Mouse (Mus musculus) cerebellum, adult 2 months (tissue): ENCODE measurements around the gene Fgfr2. TPM values are rescaled to one million over a fixed set of nuclear protein-coding genes. Genes with fewer than 3 reads are reported as not detected.

Source experiments
- DNase-seq, 2 experiments: peaks; one replicate each; pipeline ENCODE4 v3.0.0; 2021
- H3K27ac ChIP-seq: fragments of 200-500 bp; 2 replicates; pipeline ENCODE4 v1.5.1; 2012; ENCODE audit warnings: low read length, control low read depth, inconsistent platforms; ENCODE audit not compliant: insufficient read depth
- H3K27me3 ChIP-seq: fragments of 200-500 bp; 2 replicates; pipeline ENCODE4 v1.6.1; 2012; ENCODE audit warnings: inconsistent platforms, mild to moderate bottlenecking, low read length, moderate library complexity; ENCODE audit not compliant: control insufficient read depth, insufficient read depth
- H3K4me1 ChIP-seq: fragments of 200-500 bp; 2 replicates; pipeline ENCODE4 v1.6.1; 2011; ENCODE audit warnings: low read length; ENCODE audit not compliant: control insufficient read depth, insufficient read depth
- H3K4me3 ChIP-seq: fragments of 200-500 bp; replicated peaks from 2 replicates; pipeline ENCODE3; 2011; ENCODE audit warnings: mild to moderate bottlenecking, low read depth, low read length, control low read depth; ENCODE audit not compliant: insufficient read depth
- CTCF ChIP-seq: fragments of 200-500 bp; IDR thresholded peaks from 2 replicates; pipeline ENCODE4 v1.5.1; 2011; ENCODE audit warnings: low read depth, mild to moderate bottlenecking, control low read depth, low read length, moderate library complexity, borderline replicate concordance; ENCODE audit not compliant: insufficient read depth
- POLR2A ChIP-seq: fragments of 200-500 bp; IDR thresholded peaks from 2 replicates; pipeline ENCODE4 v1.6.1; 2011; ENCODE audit warnings: low read length, control low read depth, borderline replicate concordance; ENCODE audit not compliant: insufficient read depth
- WGBS: fragments of 180-500 bp; shearing (Covaris S2); methylation state at CpG from one replicate; pipeline ENCODE4 v1.1.7; 2018; 5-methylcytosine and 5-hydroxymethylcytosine counted together
- polyA plus RNA-seq: library from polyadenylated mRNA; depleted of rRNA; stranded (reverse); fragments of >200 nt; gene quantifications from 2 replicates; pipeline ENCODE4 v1.2.3, GENCODE M21; 2012

Fgfr2 gene
- polyA plus RNA-seq, 1 experiment, result 95.3 TPM

DNA sequence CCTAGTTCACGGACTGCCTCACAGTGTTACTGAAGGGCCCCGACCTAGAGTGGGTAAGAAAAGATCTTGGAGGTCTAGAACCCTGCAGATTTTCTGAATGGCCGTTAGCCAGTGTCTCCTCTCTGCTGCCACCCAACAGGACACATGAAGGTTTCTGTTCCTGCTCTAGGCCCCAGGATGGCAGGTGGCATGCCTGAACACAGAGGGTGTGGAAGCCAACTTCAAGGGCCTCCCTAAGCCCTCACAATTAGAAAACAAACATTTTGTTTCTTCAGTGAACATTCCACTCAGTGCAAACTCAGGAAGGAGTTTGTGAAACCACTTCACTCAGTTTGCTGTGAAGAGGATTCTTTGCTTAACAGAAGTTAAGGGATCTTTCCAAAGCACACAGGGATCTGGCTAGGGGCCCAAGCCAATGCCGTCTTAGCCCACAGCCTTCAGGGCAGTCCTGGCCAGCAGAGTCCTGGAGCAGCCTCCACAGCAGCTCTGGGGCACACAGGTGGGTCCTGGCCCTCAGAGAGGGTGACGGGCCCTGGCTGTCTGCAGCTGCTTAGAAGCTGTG is 398.6 kb downstream of the Fgfr2 start:
- no peak overlapping the region for H3K4me3 ChIP-seq
- peaks cover 71% of the 10 kb centered on the region for H3K4me1 ChIP-seq
- H3K27me3 ChIP-seq, result no peaks in the 10 kb centered on the region
- H3K27ac ChIP-seq, result peak overlapping the region; percentile 87
- DNase-seq, result peak in 1 of 2 experiments; percentile 61
- TF ChIP-seq POLR2A, result no peak
- no peak for TF ChIP-seq CTCF
- WGBS, result 17% methylated on average over 5 of the region's 5 CpGs

GRCm38 (mm10) chr7:132723906-132724305 is 399.2 kb downstream of the Fgfr2 start:
- no peaks in the 10 kb centered on the region for H3K27me3 ChIP-seq
- TF ChIP-seq CTCF (no peak), POLR2A (no peak)
- H3K4me3 ChIP-seq, result no peak overlapping the region
- H3K27ac ChIP-seq, result peak overlapping the region; percentile 87
- WGBS, result 9% methylated on average over 11 of the region's 11 CpGs
- DNase-seq, result peak; percentile 94 to 99
- peaks cover 65% of the 10 kb centered on the region for H3K4me1 ChIP-seq

- DNase-seq, result peak; percentile 65
- H3K4me1 ChIP-seq, result peaks cover 65% of the 10 kb centered on the region
- 48% methylated on average over 12 of the region's 12 CpGs for WGBS
- peak overlapping the region; percentile 87 for H3K27ac ChIP-seq
- TF ChIP-seq CTCF, result no peak
- TF ChIP-seq POLR2A, result no peak
- no peaks in the 10 kb centered on the region for H3K27me3 ChIP-seq
- no peak overlapping the region for H3K4me3 ChIP-seq
These were observed 400.5 kb downstream of the Fgfr2 start for GRCm38 (mm10) chr7:132722401-132723370.

- Histone ChIP-seq H3K27ac (peak overlapping the region; percentile 87), H3K4me1 (peaks cover 61% of the 10 kb centered on the region), H3K27me3 (no peaks in the 10 kb centered on the region), H3K4me3 (no peak overlapping the region)
- DNase-seq, result peak; percentile 81 to 83
- no peak for TF ChIP-seq POLR2A
- TF ChIP-seq CTCF, result no peak
- 12% methylated on average over 8 of the region's 8 CpGs for WGBS
These were observed 402.6 kb downstream of the Fgfr2 start for GRCm38 (mm10) chr7:132720562-132720961.

DNA sequence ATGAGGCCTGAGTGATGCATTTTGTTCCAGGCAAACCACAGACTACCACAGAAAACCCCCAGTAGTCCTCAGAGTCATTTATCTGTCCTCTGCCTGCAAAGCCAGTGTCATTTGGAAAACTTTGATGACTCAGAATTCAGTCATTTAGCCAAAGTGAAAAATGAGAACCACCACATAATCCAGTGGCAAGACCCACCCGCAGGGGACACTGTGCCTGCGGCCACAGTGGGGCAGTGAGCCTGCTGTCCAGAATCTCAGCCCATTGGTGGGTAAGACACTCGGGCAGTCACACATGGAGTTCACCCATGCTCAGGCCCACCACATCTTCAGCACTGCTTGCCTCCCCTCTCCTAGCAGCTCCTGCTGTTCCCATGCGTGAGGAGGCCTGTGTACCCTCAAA is 403.6 kb downstream of the Fgfr2 start:
- Histone ChIP-seq H3K27ac (peak overlapping the region; percentile 87), H3K27me3 (no peaks in the 10 kb centered on the region), H3K4me3 (no peak overlapping the region), H3K4me1 (peaks cover 63% of the 10 kb centered on the region)
- DNase-seq, result no peak
- TF ChIP-seq CTCF (no peak), POLR2A (no peak)
- 81% methylated on average over 4 of the region's 4 CpGs for whole genome bisulfite sequencing

GRCm38 (mm10) chr7:132715259-132715658 is 407.9 kb downstream of the Fgfr2 start:
- no peaks in the 10 kb centered on the region for H3K27me3 ChIP-seq
- H3K27ac ChIP-seq, result peak overlapping the region; percentile 80; the same call in 1 of the 2 replicates
- WGBS, result 30% methylated on average over 4 of the region's 4 CpGs
- H3K4me3 ChIP-seq, result no peak overlapping the region
- no peak for DNase-seq
- H3K4me1 ChIP-seq, result peaks cover 53% of the 10 kb centered on the region
- TF ChIP-seq POLR2A (no peak), CTCF (no peak)

DNA sequence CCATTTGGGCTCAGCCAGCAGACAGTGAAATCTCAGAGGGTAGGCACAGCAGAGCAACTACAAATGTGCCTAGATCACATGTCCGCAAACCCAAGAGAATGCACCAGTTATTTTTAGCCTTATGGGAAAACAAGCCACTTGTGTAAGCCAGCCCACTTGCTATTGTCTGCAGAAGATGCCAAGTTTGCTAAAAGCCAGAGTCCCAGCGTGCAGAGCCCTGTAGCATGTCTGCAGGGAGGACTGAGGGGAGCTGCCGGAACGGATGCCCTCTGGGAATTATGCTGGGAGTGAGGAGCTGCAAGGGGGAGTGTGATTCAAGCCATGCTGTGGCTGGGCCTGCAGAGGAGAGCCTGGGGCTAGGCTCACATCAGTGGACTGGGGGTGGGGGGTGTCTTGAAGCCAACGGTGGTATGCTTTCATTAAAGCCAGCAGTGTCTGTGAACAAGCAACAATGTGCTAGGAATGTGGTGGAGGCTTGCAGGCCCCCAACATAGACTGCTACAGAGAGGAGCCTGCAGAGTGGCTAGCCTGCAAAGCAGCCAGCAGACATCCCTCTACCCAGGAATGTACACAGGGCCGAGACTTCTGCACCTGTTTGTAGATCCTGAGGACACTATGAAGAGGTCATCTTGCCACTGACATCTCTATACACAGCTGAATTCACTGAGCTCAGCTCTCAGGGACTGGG is 408.8 kb downstream of the Fgfr2 start:
- no peak overlapping the region for H3K4me3 ChIP-seq
- H3K4me1 ChIP-seq, result peaks cover 45% of the 10 kb centered on the region
- DNase-seq, result peak; percentile 65 to 81
- H3K27me3 ChIP-seq, result no peaks in the 10 kb centered on the region
- H3K27ac ChIP-seq, result peak overlapping the region; percentile 80
- TF ChIP-seq CTCF (no peak), POLR2A (no peak)
- 1% methylated on average over 6 of the region's 6 CpGs for WGBS
